Mouse (Mus musculus) ES-E14 (cell line): ENCODE results near the gene 1700007K13Rik.

ENCODE experiments used
- CHD2 ChIP-seq: IDR thresholded peaks from 2 replicates; pipeline ENCODE4 v1.6.1; 2014; ENCODE audit warnings: mild to moderate bottlenecking, low read depth, low read length, inconsistent platforms
- HCFC1 ChIP-seq: IDR thresholded peaks from 2 replicates; pipeline ENCODE4 v1.6.1; 2012; ENCODE audit warnings: low read length, inconsistent platforms, borderline replicate concordance; ENCODE audit not compliant: insufficient read depth
- MAFK ChIP-seq: IDR thresholded peaks from 2 replicates; pipeline ENCODE4 v1.6.1; 2014; ENCODE audit warnings: mild to moderate bottlenecking, low read depth, low read length, inconsistent platforms; ENCODE audit not compliant: insufficient read depth
- ZC3H11A ChIP-seq: IDR thresholded peaks from 2 replicates; pipeline ENCODE4 v1.6.1; 2012; ENCODE audit warnings: low read depth, mild to moderate bottlenecking, inconsistent platforms, low read length, borderline replicate concordance
- ZNF384 ChIP-seq: IDR thresholded peaks from 2 replicates; pipeline ENCODE4 v1.6.1; 2012; ENCODE audit warnings: low read depth, low read length, inconsistent platforms

DNA sequence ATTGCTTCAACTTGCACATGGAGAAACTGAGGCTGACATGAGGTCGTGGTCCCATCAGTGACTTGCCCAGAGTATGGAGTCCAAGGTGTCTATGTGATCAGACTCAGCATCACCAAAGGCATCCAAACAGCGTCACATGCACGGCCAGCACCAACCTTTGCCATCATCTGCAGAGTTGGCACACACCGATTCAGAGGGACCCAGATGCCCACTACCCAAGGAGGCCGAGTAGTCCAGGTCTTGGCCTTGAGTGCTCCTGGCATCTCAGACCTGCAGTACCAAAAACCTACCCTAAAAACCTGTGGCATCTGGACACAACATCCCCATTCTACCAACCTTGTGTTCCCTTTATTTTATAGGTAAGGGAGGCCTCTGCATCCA, 51.4 kb downstream of the 1700007K13Rik start:
- no peak for TF ChIP-seq HCFC1
- TF ChIP-seq ZC3H11A: no peak
- no peak for TF ChIP-seq ZNF384
- no peak for TF ChIP-seq MAFK
- no peak for TF ChIP-seq CHD2
